Mouse (Mus musculus) spleen, adult 18-20 months (tissue): ENCODE measurements around the gene Slc41a2.
"Not testable (repeated sequence)": the region's sequence is repeated elsewhere in the genome, so short reads cannot be mapped to it uniquely, and the experiment has no call there.

Source experiments
- DNase-seq, 2 experiments: peaks; one replicate each; pipeline ENCODE4 v3.0.0; 2022; ENCODE audit warnings: mixed read lengths in 2 of 2

Slc41a2 gene

GRCm38 (mm10) chr10:83337159-83337951 is at the start of gene Slc41a2:
Gene Slc41a2 (minus strand): TSS chr10:83337882.
- DNase-seq = peak; percentile 66 to 72

GRCm38 (mm10) chr10:83385330-83385910 is 47.7 kb upstream of the Slc41a2 start:
- no peak for DNase-seq

GRCm38 (mm10) chr10:83384456-83385215 is 47.0 kb upstream of the Slc41a2 start:
- DNase-seq = no peak

- DNase-seq = no peak
These were observed 46.2 kb upstream of the Slc41a2 start for GRCm38 (mm10) chr10:83383863-83384262.

GRCm38 (mm10) chr10:83382988-83383387 is 45.3 kb upstream of the Slc41a2 start:
- DNase-seq = no peak

- no peak for DNase-seq
These were observed 44.8 kb upstream of the Slc41a2 start for GRCm38 (mm10) chr10:83382528-83382927.

GRCm38 (mm10) chr10:83380501-83380900 is 42.8 kb upstream of the Slc41a2 start:
- DNase-seq = no peak

GRCm38 (mm10) chr10:83378083-83378833 is 40.6 kb upstream of the Slc41a2 start:
- no peak for DNase-seq

GRCm38 (mm10) chr10:83376911-83377682 is 39.4 kb upstream of the Slc41a2 start:
- DNase-seq = no peak

GRCm38 (mm10) chr10:83375458-83375857 is 37.8 kb upstream of the Slc41a2 start:
- not testable (repeated sequence) for DNase-seq

GRCm38 (mm10) chr10:83374045-83374656 is 36.5 kb upstream of the Slc41a2 start:
- no peak for DNase-seq

- no peak for DNase-seq
These were observed 31.2 kb upstream of the Slc41a2 start for GRCm38 (mm10) chr10:83368918-83369317.

GRCm38 (mm10) chr10:83363451-83363850 is 25.8 kb upstream of the Slc41a2 start:
- no peak for DNase-seq

- DNase-seq = peak in 1 of 2 experiments; percentile 21
These were observed 24.1 kb upstream of the Slc41a2 start for GRCm38 (mm10) chr10:83361643-83362382.

- DNase-seq = no peak
These were observed 22.7 kb upstream of the Slc41a2 start for GRCm38 (mm10) chr10:83360356-83360755.

- peak; percentile 92 to 93 for DNase-seq
These were observed 22.3 kb upstream of the Slc41a2 start, which contains the start of gene D10Wsu102e for GRCm38 (mm10) chr10:83359956-83360355. Gene D10Wsu102e (plus strand): TSS chr10:83360221.

- no peak for DNase-seq
These were observed 21.8 kb upstream of the Slc41a2 start for GRCm38 (mm10) chr10:83359451-83359850.

- no peak for DNase-seq
These were observed 18.7 kb upstream of the Slc41a2 start for GRCm38 (mm10) chr10:83356416-83356815.

GRCm38 (mm10) chr10:83354333-83354719 is 16.6 kb upstream of the Slc41a2 start:
- no peak for DNase-seq

GRCm38 (mm10) chr10:83353680-83354332 is 16.1 kb upstream of the Slc41a2 start:
- DNase-seq = no peak
